Comparison of ENCODE assay signal across 10 mouse cellular contexts in genomic region chrX:121479402-121479989, GRCm38 (mm10).
DNase-seq lines count a peak whose midpoint lies in the region; ATAC-seq lines count a peak whose summit lies in the region.
"Had no signal": no experiment of that assay in that cellular context is flagged by ENCODE, and none has a peak within 500 bp of the region (broad histone marks: within the 10 kb centered on the region; RNA-seq: fewer than 3 reads in every experiment).

No protein-coding gene starts in this region.

- 15% methylated on average over 4 of the region's 4 CpGs for WGBS in hindbrain, embryonic 10.5 days
- 9% methylated on average over 4 of the region's 4 CpGs for WGBS in hindbrain, embryonic 14.5 days
- WGBS in embryonic facial prominence, embryonic 14.5 days, result 14% methylated on average over 4 of the region's 4 CpGs

- no peak overlapping the region for H3K4me3 ChIP-seq in hindbrain, embryonic 10.5 days
- no peak overlapping the region for H3K4me3 ChIP-seq in hindbrain, embryonic 14.5 days (replicated peaks; ENCODE audit: low read length)
- H3K4me3 ChIP-seq in embryonic facial prominence, embryonic 14.5 days (ENCODE audit: low read depth, low read length), result no peak overlapping the region
- H3K4me3 ChIP-seq: neural tube, embryonic 15.5 days had no signal

- H3K27ac ChIP-seq in hindbrain, embryonic 10.5 days, result no peak overlapping the region
- no peak overlapping the region for H3K27ac ChIP-seq in hindbrain, embryonic 14.5 days
- H3K27ac ChIP-seq in embryonic facial prominence, embryonic 14.5 days (replicated peaks; ENCODE audit: low read depth, low read length), result no peak overlapping the region
- H3K27ac ChIP-seq: neural tube, embryonic 15.5 days had no signal

- H3K27me3 ChIP-seq in hindbrain, embryonic 10.5 days (ENCODE audit: insufficient read depth, poor library complexity, severe bottlenecking), result no peaks in the 10 kb centered on the region
- no peaks in the 10 kb centered on the region for H3K27me3 ChIP-seq in hindbrain, embryonic 14.5 days (ENCODE audit: control insufficient read depth, insufficient read depth, low read length)
- H3K27me3 ChIP-seq in embryonic facial prominence, embryonic 14.5 days (replicated peaks; ENCODE audit: control insufficient read depth, insufficient read depth, low read length), result no peaks in the 10 kb centered on the region
- H3K27me3 ChIP-seq: neural tube, embryonic 15.5 days had no signal

- no peaks in the 10 kb centered on the region for H3K36me3 ChIP-seq in hindbrain, embryonic 10.5 days
- no peaks in the 10 kb centered on the region for H3K36me3 ChIP-seq in hindbrain, embryonic 14.5 days (replicated peaks; ENCODE audit: control insufficient read depth, insufficient read depth)
- H3K36me3 ChIP-seq in embryonic facial prominence, embryonic 14.5 days (ENCODE audit: control insufficient read depth, insufficient read depth, low read length), result no peaks in the 10 kb centered on the region
- H3K36me3 ChIP-seq: G1E; neural tube, embryonic 15.5 days had no signal

- H3K4me2 ChIP-seq in hindbrain, embryonic 14.5 days (replicated peaks), result no peak overlapping the region
- H3K4me2 ChIP-seq in embryonic facial prominence, embryonic 14.5 days (ENCODE audit: low read depth, low read length), result no peak overlapping the region
- H3K4me2 ChIP-seq: neural tube, embryonic 15.5 days had no signal

- H3K9ac ChIP-seq in hindbrain, embryonic 14.5 days, result no peak overlapping the region
- no peak overlapping the region for H3K9ac ChIP-seq in embryonic facial prominence, embryonic 14.5 days (ENCODE audit: low read depth, low read length)
- H3K9ac ChIP-seq: neural tube, embryonic 15.5 days had no signal

- no peaks in the 10 kb centered on the region for H3K9me3 ChIP-seq in hindbrain, embryonic 10.5 days
- no peaks in the 10 kb centered on the region for H3K9me3 ChIP-seq in hindbrain, embryonic 14.5 days (ENCODE audit: control insufficient read depth, low read length)
- H3K9me3 ChIP-seq in embryonic facial prominence, embryonic 14.5 days (ENCODE audit: control insufficient read depth, low read length), result no peaks in the 10 kb centered on the region
- H3K9me3 ChIP-seq: neural tube, embryonic 15.5 days had no signal

- no peak for ATAC-seq in hindbrain, embryonic 14.5 days (ENCODE audit: low FRiP score)
- ATAC-seq in embryonic facial prominence, embryonic 14.5 days (ENCODE audit: low read depth), result no peak
- ATAC-seq in CD4-positive, CD25-positive, alpha-beta regulatory T cell, adult 4 months, result no peak

- no peaks in the 10 kb centered on the region for H3K4me1 ChIP-seq in hindbrain, embryonic 10.5 days (replicated peaks)
- no peaks in the 10 kb centered on the region for H3K4me1 ChIP-seq in hindbrain, embryonic 14.5 days (replicated peaks; ENCODE audit: control insufficient read depth, insufficient read depth, low read length)
- no peaks in the 10 kb centered on the region for H3K4me1 ChIP-seq in embryonic facial prominence, embryonic 14.5 days (ENCODE audit: control insufficient read depth, insufficient read depth, low read length)
- H3K4me1 ChIP-seq: neural tube, embryonic 15.5 days had no signal

- peak; percentile 15 for DNase-seq in hindbrain, embryonic 10.5 days (ENCODE audit: low spot score)
- DNase-seq in hindbrain, embryonic 14.5 days (ENCODE audit: low spot score), result no peak
- DNase-seq in R1 (ENCODE audit: low read depth, low spot score), result peak; percentile 2
- DNase-seq in embryonic facial prominence, embryonic 14.5 days (ENCODE audit: low spot score), result peak; percentile 28
- peak; percentile 69 for DNase-seq in lung, postnatal 10 days
- DNase-seq in gastrocnemius, postnatal 10 days, result no peak
- DNase-seq in layer of hippocampus, postnatal 10 days (ENCODE audit: low spot score in 2 of 2), result no peak

Comparison
In these comparisons a context has a peak if more than half of its experiments do, and no peak if none do; other contexts are left out.
1. DNase-seq: peak in hindbrain, embryonic 10.5 days (single experiment), R1 (single experiment), embryonic facial prominence, embryonic 14.5 days (single experiment) and lung, postnatal 10 days (single experiment); none in hindbrain, embryonic 14.5 days (single experiment), gastrocnemius, postnatal 10 days (single experiment) and layer of hippocampus, postnatal 10 days (0 of 2).